Comparison of ENCODE assay signal across 9 mouse cellular contexts in the genomic region with DNA sequence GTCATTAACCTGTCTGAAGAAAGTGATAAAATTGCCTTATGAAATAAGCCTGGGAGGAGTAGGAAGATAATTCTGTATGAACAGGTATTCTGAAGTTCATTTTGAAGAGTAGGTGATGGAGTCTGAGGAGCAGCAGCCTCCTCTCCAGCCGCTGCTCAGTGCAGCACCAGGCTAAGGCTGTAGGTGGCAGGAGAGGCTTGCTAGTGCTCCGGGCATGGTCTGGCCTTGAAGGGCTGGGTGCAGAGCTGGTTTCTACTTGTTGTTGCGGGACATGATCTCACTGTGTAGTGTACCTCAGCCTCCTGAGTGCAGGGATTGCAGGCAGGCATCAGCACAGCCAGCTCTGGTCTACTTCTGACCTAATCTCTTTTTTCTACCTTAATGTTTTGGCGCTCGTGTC. TPM values are rescaled to one million over a fixed set of nuclear protein-coding genes. Genes with fewer than 3 reads are reported as not detected.
DNase-seq lines count a peak whose midpoint lies in the region; ATAC-seq and TF ChIP-seq lines count a peak whose summit lies in the region.
"Had no signal": no experiment of that assay in that cellular context is flagged by ENCODE, and none has a peak within 500 bp of the region (broad histone marks: within the 10 kb centered on the region; RNA-seq: fewer than 3 reads in every experiment).

No protein-coding gene starts in this region.

- no peak overlapping the region for H3K4me2 ChIP-seq in heart, embryonic 12.5 days
- no peak overlapping the region for H3K4me2 ChIP-seq in kidney, embryonic 16.5 days (replicated peaks; ENCODE audit: low read depth, low read length)
- no peak overlapping the region for H3K4me2 ChIP-seq in liver, embryonic 11.5 days
- H3K4me2 ChIP-seq: embryonic facial prominence, embryonic 15.5 days had no signal

- no peak overlapping the region for H3K4me3 ChIP-seq in embryonic fibroblast, embryonic 13.5 days (ENCODE audit: insufficient read depth, low read length)
- no peak overlapping the region for H3K4me3 ChIP-seq in heart, embryonic 12.5 days
- no peak overlapping the region for H3K4me3 ChIP-seq in kidney, embryonic 16.5 days (ENCODE audit: low read length)
- H3K4me3 ChIP-seq in liver, embryonic 11.5 days (ENCODE audit: low read depth, low read length): no peak overlapping the region
- H3K4me3 ChIP-seq: embryonic facial prominence, embryonic 15.5 days had no signal

- no peaks in the 10 kb centered on the region for H3K4me1 ChIP-seq in embryonic fibroblast, embryonic 13.5 days (ENCODE audit: control insufficient read depth, insufficient read depth, low read length)
- H3K4me1 ChIP-seq in heart, embryonic 12.5 days (replicated peaks): no peaks in the 10 kb centered on the region
- no peaks in the 10 kb centered on the region for H3K4me1 ChIP-seq in kidney, embryonic 16.5 days (ENCODE audit: insufficient read depth, low read length)
- no peaks in the 10 kb centered on the region for H3K4me1 ChIP-seq in liver, embryonic 11.5 days (replicated peaks; ENCODE audit: control insufficient read depth, insufficient read depth, low read length)
- H3K4me1 ChIP-seq: embryonic facial prominence, embryonic 15.5 days had no signal

- DNase-seq in A20 (ENCODE audit: low read depth, low spot score): peak; percentile 62
- peak; percentile 26 for DNase-seq in WW6 (ENCODE audit: low read depth, low spot score)
- DNase-seq in liver, embryonic 11.5 days (ENCODE audit: low spot score): peak; percentile 36
- DNase-seq in naive thymus-derived CD4-positive, alpha-beta T cell, adult 2 months (ENCODE audit: low read depth): peak; percentile 56
- DNase-seq in telencephalon, adult 2 months (ENCODE audit: low read depth, low spot score): peak; percentile 16

- no peak overlapping the region for H3K27ac ChIP-seq in embryonic fibroblast, embryonic 13.5 days (ENCODE audit: insufficient read depth, low read length)
- no peak overlapping the region for H3K27ac ChIP-seq in heart, embryonic 12.5 days (ENCODE audit: poor library complexity, severe bottlenecking)
- no peak overlapping the region for H3K27ac ChIP-seq in kidney, embryonic 16.5 days (ENCODE audit: low read length)
- H3K27ac ChIP-seq in liver, embryonic 11.5 days (ENCODE audit: low read depth, low read length): no peak overlapping the region
- H3K27ac ChIP-seq: embryonic facial prominence, embryonic 15.5 days had no signal

- no peak for TF ChIP-seq POLR2A in embryonic fibroblast, embryonic 13.5 days (IDR thresholded peaks at IDR 0.05; ENCODE audit: low read depth, low read length)

- peak; percentile 85 for TF ChIP-seq CTCF in embryonic fibroblast, embryonic 13.5 days (IDR thresholded peaks at IDR 0.05; ENCODE audit: borderline replicate concordance, insufficient read depth, low read length)

- H3K27me3 ChIP-seq in heart, embryonic 12.5 days (replicated peaks): no peaks in the 10 kb centered on the region
- no peaks in the 10 kb centered on the region for H3K27me3 ChIP-seq in kidney, embryonic 16.5 days (ENCODE audit: insufficient read depth, low read length)
- no peaks in the 10 kb centered on the region for H3K27me3 ChIP-seq in liver, embryonic 11.5 days (replicated peaks; ENCODE audit: control insufficient read depth, insufficient read depth, low read length)
- H3K27me3 ChIP-seq: embryonic facial prominence, embryonic 15.5 days had no signal

- peak; percentile 72 for ATAC-seq in heart, embryonic 12.5 days (ENCODE audit: insufficient number of reproducible peaks, low FRiP score)
- ATAC-seq in kidney, embryonic 16.5 days (ENCODE audit: low FRiP score, low TSS enrichment): peak; percentile 95
- ATAC-seq in liver, embryonic 11.5 days (replicated peaks; ENCODE audit: low FRiP score): peak; percentile 73

- peaks cover 62% of the 10 kb centered on the region for H3K36me3 ChIP-seq in heart, embryonic 12.5 days
- peaks cover 61% of the 10 kb centered on the region for H3K36me3 ChIP-seq in kidney, embryonic 16.5 days (ENCODE audit: insufficient read depth, low read length)
- H3K36me3 ChIP-seq in liver, embryonic 11.5 days (ENCODE audit: control insufficient read depth, insufficient read depth, low read length): peaks cover 43% of the 10 kb centered on the region

- 66% methylated on average over 5 of the region's 5 CpGs for WGBS in heart, embryonic 12.5 days
- WGBS in kidney, embryonic 16.5 days: 72% methylated on average over 5 of the region's 5 CpGs
- WGBS in liver, embryonic 11.5 days: 75% methylated on average over 5 of the region's 5 CpGs

- H3K9ac ChIP-seq in heart, embryonic 12.5 days: no peak overlapping the region
- H3K9ac ChIP-seq in kidney, embryonic 16.5 days (replicated peaks; ENCODE audit: low read length): no peak overlapping the region
- H3K9ac ChIP-seq in liver, embryonic 11.5 days (ENCODE audit: low read depth, low read length): no peak overlapping the region
- H3K9ac ChIP-seq: embryonic facial prominence, embryonic 15.5 days had no signal

- H3K9me3 ChIP-seq in heart, embryonic 12.5 days (replicated peaks): 0 out of 2 replicates have a peak, but pooled peaks cover 2% of the 10 kb centered on the region
- no peaks in the 10 kb centered on the region for H3K9me3 ChIP-seq in kidney, embryonic 16.5 days (ENCODE audit: low read length)
- H3K9me3 ChIP-seq in liver, embryonic 11.5 days (ENCODE audit: control insufficient read depth, low read length): no peaks in the 10 kb centered on the region; the same call in 1 of the 2 replicates
- H3K9me3 ChIP-seq: embryonic facial prominence, embryonic 15.5 days had no signal

RNA-seq across cellular contexts. Expression of a gene that starts 18.7 kb away (rescaled TPM):
- 25.5 and 27.6 TPM in 2 replicates for polyA plus RNA-seq in embryonic fibroblast, embryonic 13.5 days (2011; ENCODE audit: insufficient read length, low read depth, missing spikeins)
- polyA plus RNA-seq in heart, embryonic 12.5 days (2016; fragmentation: Nextera tagmentation; extraction: Ambion mirVana): 16.6 and 18.3 TPM in 2 replicates
- polyA plus RNA-seq in kidney, embryonic 16.5 days (2015; fragmentation: Nextera tagmentation; extraction: Ambion mirVana): 24.4 and 26.9 TPM in 2 replicates
- 37.8 and 40.5 TPM in 2 replicates for polyA plus RNA-seq in liver, embryonic 11.5 days (2014; fragmentation: Nextera tagmentation; extraction: Ambion mirVana)

RNA-seq across cellular contexts. Expression of a gene that starts 37.8 kb away (rescaled TPM):
- polyA plus RNA-seq in embryonic fibroblast, embryonic 13.5 days (2011; ENCODE audit: insufficient read length, low read depth, missing spikeins): not detected in 2 replicates
- 0.22 TPM in 2 replicates for polyA plus RNA-seq in heart, embryonic 12.5 days (2016; fragmentation: Nextera tagmentation; extraction: Ambion mirVana)
- polyA plus RNA-seq in kidney, embryonic 16.5 days (2015; fragmentation: Nextera tagmentation; extraction: Ambion mirVana): 4.6 and 5.8 TPM in 2 replicates
- polyA plus RNA-seq in liver, embryonic 11.5 days (2014; fragmentation: Nextera tagmentation; extraction: Ambion mirVana): 0.43 TPM in 1 of 2 replicates, not detected in the other
